Mouse (Mus musculus): ENCODE measurements at regions not wholly inside any gene's neighbourhood (a gene's known extent, or its start where the extent isn't known, plus 50 kb on each side); places are given as distances from the start of the nearest gene placed in this dataset.

- TF ChIP-seq MAX (IDR thresholded peaks at IDR 0.05) (no peak), CTCF (IDR thresholded peaks at IDR 0.05; ENCODE audit: control insufficient read depth, insufficient read depth, insufficient read length) (no peak), USF1 (IDR thresholded peaks at IDR 0.05; ENCODE audit: low read depth) (no peak), MYOD1 (IDR thresholded peaks at IDR 0.05; ENCODE audit: control insufficient read depth, insufficient read length, low read depth) (no peak)
These were observed 228.1 kb downstream of the Enc1 start for GRCm38 (mm10) chr13:97468874-97469593.

Measured in C2C12 (cell line).